Mouse (Mus musculus): Measurements from ENCODE around the gene Yju2.

DNA sequence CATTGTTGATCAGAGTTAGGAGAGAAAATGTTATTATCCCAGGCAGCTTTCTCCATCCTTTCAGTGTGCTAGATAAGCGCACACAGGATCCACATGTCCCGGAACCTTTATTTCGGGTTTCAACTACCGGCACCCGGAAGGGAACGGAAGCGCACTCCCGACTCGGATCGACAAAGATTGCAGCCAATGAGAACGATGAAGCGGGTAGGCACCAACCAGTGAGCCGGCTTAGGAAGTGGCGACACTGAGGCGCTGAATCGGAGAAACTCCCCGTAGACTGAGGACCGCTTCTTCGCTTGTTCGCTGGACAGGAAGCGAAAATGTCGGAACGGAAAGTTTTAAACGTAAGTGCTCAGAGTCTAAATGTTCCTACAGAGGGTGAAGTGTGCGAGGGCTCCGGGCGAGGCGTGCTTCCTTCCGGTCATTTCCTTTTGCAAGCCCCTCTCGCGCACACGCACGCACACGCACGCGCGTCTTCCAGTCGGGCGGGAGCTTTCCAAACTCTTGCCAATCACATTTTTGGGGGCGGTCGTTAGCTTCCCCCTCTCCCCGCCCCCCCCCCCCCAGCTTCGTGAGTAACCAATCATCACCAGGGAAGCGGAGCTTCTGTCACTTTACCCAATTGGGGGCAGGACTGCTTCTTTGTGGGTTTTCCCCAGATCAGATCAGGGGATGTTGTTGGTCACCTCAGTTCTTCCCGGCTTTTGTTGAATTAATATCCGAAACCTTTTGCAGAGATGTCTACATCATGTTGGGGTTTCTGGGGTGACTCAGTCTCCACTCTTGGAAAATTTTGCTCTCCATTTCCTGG is at the start of gene Yju2:
- peak; percentile 70 for TF ChIP-seq POLR2A (IDR thresholded peaks at IDR 0.05; ENCODE audit: low read depth, low read length)
- peak; percentile 81 for TF ChIP-seq NRF1 (IDR thresholded peaks at IDR 0.05; ENCODE audit: low read depth, low read length)
- TF ChIP-seq CTCF (conservative IDR thresholded peaks at IDR 0.05 in 1 of 2, IDR thresholded peaks at IDR 0.05 in 1 of 2; ENCODE audit: low read depth in 2 of 2, low read length in 2 of 2): no peak
- TF ChIP-seq MAX (IDR thresholded peaks at IDR 0.05; ENCODE audit: low read length): peak; percentile 93
- peak; percentile 87 for TF ChIP-seq SIN3A (IDR thresholded peaks at IDR 0.05; ENCODE audit: low read length)
